Mouse (Mus musculus): ENCODE data around the gene Gtf2ird1. TPM values are rescaled to one million over a fixed set of nuclear protein-coding genes. Genes with fewer than 3 reads are reported as not detected.

Gene Gtf2ird1
- polyA plus RNA-seq, 1 experiment from 2014 or later, result 99.8 TPM

DNA sequence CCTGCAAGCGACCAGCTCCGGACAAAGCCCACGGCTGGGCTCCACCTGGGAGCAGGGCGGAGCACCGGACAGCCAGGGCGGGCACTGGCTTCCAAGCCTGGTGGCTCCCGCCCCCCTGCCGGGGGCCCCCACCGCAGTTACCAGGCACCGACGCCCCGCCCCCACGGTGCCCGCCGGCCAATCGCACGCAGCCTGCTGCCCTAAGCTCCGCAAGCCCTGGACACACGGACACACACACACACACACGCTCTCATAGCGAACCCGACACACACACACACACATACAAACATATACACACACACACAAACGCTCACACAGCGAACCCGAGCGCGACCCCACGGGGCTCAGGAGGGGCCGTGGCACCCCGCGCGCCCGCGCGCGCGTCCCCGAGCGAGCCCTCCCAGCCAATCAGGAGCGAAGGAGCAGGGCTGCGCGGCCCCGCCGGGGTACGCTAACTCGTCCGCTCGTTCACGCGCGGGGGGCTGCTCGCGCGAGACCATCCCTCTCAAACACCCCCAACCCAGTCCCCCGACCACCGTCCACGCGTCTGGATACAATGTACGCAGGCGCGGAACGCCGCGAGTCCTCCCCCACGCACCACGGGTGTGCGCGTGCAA is 143.0 kb downstream of the Gtf2ird1 start:
- Histone ChIP-seq H3K9ac (ENCODE audit: low read length) (peak overlapping the region; percentile 99), H3K4me1 (replicated peaks; ENCODE audit: control insufficient read depth, insufficient read depth, low read length) (peaks cover 4% of the 10 kb centered on the region; the same call in 1 of the 2 replicates), H3K9me3 (ENCODE audit: control insufficient read depth, low read length) (no peaks in the 10 kb centered on the region), H3K4me3 (ENCODE audit: low read depth, low read length) (peak overlapping the region; percentile 92), H3K4me2 (ENCODE audit: low read depth, low read length, severe bottlenecking) (peak overlapping the region; percentile 67), H3K27ac (ENCODE audit: low read depth, low read length) (peak overlapping the region; percentile 100), H3K36me3 (ENCODE audit: control insufficient read depth, insufficient read depth, low read length) (peaks cover 14% of the 10 kb centered on the region), H3K27me3 (ENCODE audit: control insufficient read depth, insufficient read depth, low read length) (no peaks in the 10 kb centered on the region)
- WGBS, result 1% methylated on average over 60 of the region's 68 CpGs
- ATAC-seq (replicated peaks; ENCODE audit: low FRiP score) (peak; percentile 80), DNase-seq (ENCODE audit: low spot score) (peak; percentile 98)

DNA sequence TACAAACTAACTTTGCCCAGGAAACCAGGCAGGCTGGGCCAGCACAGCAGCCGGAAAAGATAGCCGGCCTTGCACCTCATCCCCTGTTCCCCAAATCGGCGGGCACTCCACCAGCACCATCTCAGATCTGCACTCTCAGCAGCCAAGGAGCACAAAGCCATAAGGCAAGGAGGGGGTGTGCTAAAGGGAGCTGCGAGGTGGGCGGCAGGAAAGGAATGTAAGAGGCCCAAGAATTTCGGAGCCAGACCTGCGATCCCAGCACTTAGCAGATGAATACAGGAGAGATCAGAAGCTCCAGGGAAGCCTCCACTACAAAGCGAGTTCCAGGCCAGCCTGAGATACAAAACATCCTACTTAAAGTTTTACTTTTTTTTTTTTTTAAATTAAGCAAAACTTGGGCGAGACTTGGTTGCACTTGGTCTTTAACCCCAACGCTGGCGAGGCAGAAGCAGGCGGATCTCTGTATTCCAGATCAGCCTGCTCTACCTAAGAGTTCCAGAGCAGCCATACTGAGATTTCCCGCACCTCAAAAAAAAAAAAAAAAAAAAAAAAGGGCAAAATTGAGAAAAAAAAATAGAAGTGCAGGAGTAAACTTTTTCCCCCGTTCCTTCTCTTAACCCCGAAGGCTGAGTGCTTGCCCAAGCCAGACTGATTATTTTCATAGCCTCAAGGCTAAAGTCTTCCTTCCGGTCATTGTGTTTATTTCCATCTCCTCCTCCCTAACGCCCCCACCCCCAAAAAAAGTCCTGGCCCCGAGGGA is 143.6 kb downstream of the Gtf2ird1 start:
- Histone ChIP-seq H3K4me1 (replicated peaks; ENCODE audit: control insufficient read depth, insufficient read depth, low read length) (peaks cover 4% of the 10 kb centered on the region; the same call in 1 of the 2 replicates), H3K36me3 (ENCODE audit: control insufficient read depth, insufficient read depth, low read length) (peaks cover 14% of the 10 kb centered on the region), H3K9me3 (ENCODE audit: control insufficient read depth, low read length) (no peaks in the 10 kb centered on the region), H3K27ac (ENCODE audit: low read depth, low read length) (peak overlapping the region; percentile 100), H3K27me3 (ENCODE audit: control insufficient read depth, insufficient read depth, low read length) (no peaks in the 10 kb centered on the region), H3K9ac (ENCODE audit: low read length) (peak overlapping the region; percentile 99), H3K4me2 (ENCODE audit: low read depth, low read length, severe bottlenecking) (peak overlapping the region; percentile 67), H3K4me3 (ENCODE audit: low read depth, low read length) (peak overlapping the region; percentile 92)
- ATAC-seq (replicated peaks; ENCODE audit: low FRiP score) (no peak), DNase-seq (ENCODE audit: low spot score) (peak; percentile 68)
- WGBS, result 3% methylated on average over 19 of the region's 19 CpGs

DNA sequence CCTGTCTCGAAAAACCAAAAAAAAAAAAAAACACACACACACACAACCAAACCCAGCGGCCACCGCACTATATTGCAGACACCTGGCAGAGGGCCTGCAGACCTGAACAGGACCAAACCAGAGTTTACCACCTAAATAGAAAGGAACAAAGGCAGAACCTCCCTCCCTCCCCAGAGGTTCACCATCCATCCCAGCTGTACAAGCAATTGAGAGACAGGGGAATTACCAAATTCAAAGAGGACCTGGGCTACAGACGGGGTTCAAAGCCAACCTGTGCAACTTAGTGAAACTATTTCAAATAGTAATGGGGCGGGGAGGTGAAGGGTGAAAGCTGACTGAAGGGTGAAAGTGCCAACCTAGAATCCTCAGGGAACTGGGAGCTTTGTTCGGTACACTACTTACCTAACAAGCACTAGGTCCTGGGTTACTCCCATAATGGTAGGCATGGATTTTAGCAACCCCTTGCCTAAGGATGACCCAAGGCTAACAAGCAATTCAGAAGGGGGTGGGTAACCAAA is 144.6 kb downstream of the Gtf2ird1 start:
- Histone ChIP-seq H3K4me2 (ENCODE audit: low read depth, low read length, severe bottlenecking) (peak overlapping the region; percentile 67), H3K36me3 (ENCODE audit: control insufficient read depth, insufficient read depth, low read length) (peaks cover 20% of the 10 kb centered on the region), H3K9ac (ENCODE audit: low read length) (peak overlapping the region; percentile 99), H3K9me3 (ENCODE audit: control insufficient read depth, low read length) (no peaks in the 10 kb centered on the region), H3K4me3 (ENCODE audit: low read depth, low read length) (peak overlapping the region; percentile 92; the same call in 1 of the 2 replicates), H3K4me1 (replicated peaks; ENCODE audit: control insufficient read depth, insufficient read depth, low read length) (peaks cover 4% of the 10 kb centered on the region; the same call in 1 of the 2 replicates), H3K27ac (ENCODE audit: low read depth, low read length) (peak overlapping the region; percentile 6; the same call in 1 of the 2 replicates), H3K27me3 (ENCODE audit: control insufficient read depth, insufficient read depth, low read length) (no peaks in the 10 kb centered on the region)
- 71% methylated on average over 6 of the region's 6 CpGs for WGBS
- ATAC-seq (replicated peaks; ENCODE audit: low FRiP score) (no peak), DNase-seq (ENCODE audit: low spot score) (no peak)

DNA sequence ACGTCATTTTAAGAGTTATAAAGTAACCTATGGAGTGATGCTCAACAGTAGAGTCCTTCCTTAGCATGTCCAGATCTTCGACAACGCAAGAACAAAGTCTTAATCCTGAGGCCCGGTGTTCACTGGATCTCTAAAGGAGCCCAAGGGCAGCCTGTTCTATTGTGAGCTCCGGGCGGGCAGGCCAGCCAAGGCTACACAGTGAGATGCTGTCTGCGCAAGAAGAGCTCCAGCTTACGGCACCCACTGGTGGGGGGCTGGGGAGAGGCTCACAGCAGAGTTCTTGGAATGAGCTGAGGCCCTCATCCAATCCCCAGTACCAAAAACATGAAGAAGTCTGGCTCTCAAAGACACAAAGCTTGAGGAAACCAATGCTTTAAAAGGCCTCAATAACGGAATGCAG is 146.3 kb downstream of the Gtf2ird1 start:
- Histone ChIP-seq H3K9ac (ENCODE audit: low read length) (no peak overlapping the region), H3K36me3 (ENCODE audit: control insufficient read depth, insufficient read depth, low read length) (peaks cover 20% of the 10 kb centered on the region), H3K4me2 (ENCODE audit: low read depth, low read length, severe bottlenecking) (no peak overlapping the region), H3K4me1 (replicated peaks; ENCODE audit: control insufficient read depth, insufficient read depth, low read length) (peaks cover 4% of the 10 kb centered on the region; the same call in 1 of the 2 replicates), H3K9me3 (ENCODE audit: control insufficient read depth, low read length) (no peaks in the 10 kb centered on the region), H3K4me3 (ENCODE audit: low read depth, low read length) (no peak overlapping the region), H3K27me3 (ENCODE audit: control insufficient read depth, insufficient read depth, low read length) (no peaks in the 10 kb centered on the region), H3K27ac (ENCODE audit: low read depth, low read length) (no peak overlapping the region)
- 95% methylated on average over 9 of the region's 9 CpGs for WGBS
- no peak for DNase-seq (ENCODE audit: low spot score)
- ATAC-seq (replicated peaks; ENCODE audit: low FRiP score), result no peak

DNA sequence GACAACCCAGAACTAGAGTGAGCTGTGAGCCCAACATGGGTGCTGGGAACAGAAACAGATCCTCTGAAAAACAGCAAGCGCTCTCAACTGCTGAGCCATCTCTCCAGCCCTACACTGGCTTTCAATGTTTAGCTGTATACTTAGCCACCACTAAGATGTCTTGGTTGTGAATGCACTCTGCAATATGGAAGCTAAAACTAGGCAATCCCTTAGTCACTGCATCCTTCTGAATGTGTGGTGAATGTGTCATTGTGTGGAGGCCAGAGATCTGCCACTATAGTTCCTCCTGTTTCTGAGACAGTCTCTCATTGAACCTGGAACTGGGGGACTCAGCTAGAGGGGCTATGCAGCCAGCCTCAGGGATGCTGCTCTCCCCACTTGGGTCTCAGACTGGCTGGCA is 147.2 kb downstream of the Gtf2ird1 start:
- ATAC-seq (replicated peaks; ENCODE audit: low FRiP score) (no peak), DNase-seq (ENCODE audit: low spot score) (no peak)
- H3K9ac ChIP-seq (ENCODE audit: low read length), result no peak overlapping the region
- H3K4me3 ChIP-seq (ENCODE audit: low read depth, low read length), result no peak overlapping the region
- no peaks in the 10 kb centered on the region for H3K9me3 ChIP-seq (ENCODE audit: control insufficient read depth, low read length)
- WGBS, result 93% methylated on average over 1 of the region's 1 CpGs
- peaks cover 4% of the 10 kb centered on the region; the same call in 1 of the 2 replicates for H3K4me1 ChIP-seq (replicated peaks; ENCODE audit: control insufficient read depth, insufficient read depth, low read length)
- H3K27me3 ChIP-seq (ENCODE audit: control insufficient read depth, insufficient read depth, low read length), result no peaks in the 10 kb centered on the region
- H3K4me2 ChIP-seq (ENCODE audit: low read depth, low read length, severe bottlenecking), result no peak overlapping the region
- peaks cover 20% of the 10 kb centered on the region for H3K36me3 ChIP-seq (ENCODE audit: control insufficient read depth, insufficient read depth, low read length)
- no peak overlapping the region for H3K27ac ChIP-seq (ENCODE audit: low read depth, low read length)

Small RNA genes lying within 50 kb of the gene (microRNA-seq; reads per million reads assigned to microRNA genes)
- gene Gm26340 (ENCODE audit: insufficient number of aligned reads), result not detected
- gene Mir3965 (ENCODE audit: insufficient number of aligned reads), result not detected

Other genes with a start within 250 kb of the Gtf2ird1 start
- gene Ncf1, start 227.1 kb downstream of the Gtf2ird1 start, polyA plus RNA-seq (2014; fragmentation: Nextera tagmentation; extraction: Ambion mirVana), result 1.3 and 3.0 TPM in 2 replicates
- 214 and 239 TPM in 2 replicates for gene Gtf2i, start 142.0 kb downstream of the Gtf2ird1 start, polyA plus RNA-seq (2014; fragmentation: Nextera tagmentation; extraction: Ambion mirVana)
- gene Clip2, start 95.7 kb upstream of the Gtf2ird1 start, polyA plus RNA-seq (2014; fragmentation: Nextera tagmentation; extraction: Ambion mirVana), result 6.1 and 6.8 TPM in 2 replicates
- not detected in 2 replicates for gene Syna, start 103.5 kb upstream of the Gtf2ird1 start, polyA plus RNA-seq (2014; fragmentation: Nextera tagmentation; extraction: Ambion mirVana)
- 375 and 391 TPM in 2 replicates for gene Rfc2, start 124.7 kb upstream of the Gtf2ird1 start, polyA plus RNA-seq (2014; fragmentation: Nextera tagmentation; extraction: Ambion mirVana)
- 2.2 and 3.8 TPM in 2 replicates for gene Lat2, start 158.3 kb upstream of the Gtf2ird1 start, polyA plus RNA-seq (2014; fragmentation: Nextera tagmentation; extraction: Ambion mirVana)
- 493 and 540 TPM in 2 replicates for gene Eif4h, start 182.8 kb upstream of the Gtf2ird1 start, polyA plus RNA-seq (2014; fragmentation: Nextera tagmentation; extraction: Ambion mirVana)
- gene Limk1, start 231.9 kb upstream of the Gtf2ird1 start, polyA plus RNA-seq (2014; fragmentation: Nextera tagmentation; extraction: Ambion mirVana), result 11.2 and 11.8 TPM in 2 replicates

Measured in forebrain, embryonic 11.5 days (tissue).